Mouse (Mus musculus) left cerebral cortex, adult 11 months (tissue): ENCODE measurements around the gene Zfp810.
"Not testable (repeated sequence)": the region's sequence is repeated elsewhere in the genome, so short reads cannot be mapped to it uniquely, and the experiment has no call there.

Experiments used
- DNase-seq: peaks from one replicate; pipeline ENCODE4 v3.0.0; 2022; ENCODE audit warnings: low spot score

The Zfp810 gene

GRCm38 (mm10) chr9:22307156-22307919 is at the start of gene Zfp810:
TSS of gene Zfp810 (minus strand) at chr9:22307648.
- DNase-seq: peak; percentile 93

GRCm38 (mm10) chr9:22355919-22356318 is 48.5 kb upstream of the Zfp810 start:
- no peak for DNase-seq

- no peak for DNase-seq
These were observed 46.5 kb upstream of the Zfp810 start for GRCm38 (mm10) chr9:22353901-22354300.

GRCm38 (mm10) chr9:22353465-22353864 is 46.0 kb upstream of the Zfp810 start:
- DNase-seq: no peak

- DNase-seq: no peak
These were observed 32.9 kb upstream of the Zfp810 start for GRCm38 (mm10) chr9:22340331-22340730.

GRCm38 (mm10) chr9:22337217-22337616 is 29.8 kb upstream of the Zfp810 start:
- DNase-seq: no peak

- peak; percentile 61 for DNase-seq
These were observed 20.3 kb upstream of the Zfp810 start for GRCm38 (mm10) chr9:22327475-22328387.

- no peak for DNase-seq
These were observed 19.6 kb upstream of the Zfp810 start for GRCm38 (mm10) chr9:22327099-22327474.

GRCm38 (mm10) chr9:22324579-22324978 is 17.1 kb upstream of the Zfp810 start:
- DNase-seq: no peak

GRCm38 (mm10) chr9:22322381-22323211 is 15.1 kb upstream of the Zfp810 start:
- no peak for DNase-seq

- no peak for DNase-seq
These were observed 11.7 kb upstream of the Zfp810 start for GRCm38 (mm10) chr9:22319109-22319508.

- DNase-seq: not testable (repeated sequence)
These were observed 8.6 kb upstream of the Zfp810 start for GRCm38 (mm10) chr9:22316047-22316446.

GRCm38 (mm10) chr9:22314066-22314465 is 6.6 kb upstream of the Zfp810 start:
- DNase-seq: no peak

- DNase-seq: no peak
These were observed 5.8 kb upstream of the Zfp810 start for GRCm38 (mm10) chr9:22313218-22313617.

- DNase-seq: no peak
These were observed 2.2 kb upstream of the Zfp810 start for GRCm38 (mm10) chr9:22309651-22310050.

- not testable (repeated sequence) for DNase-seq
These were observed 443 bp upstream of the Zfp810 start for GRCm38 (mm10) chr9:22307920-22308262.

GRCm38 (mm10) chr9:22306726-22307125 is 722 bp downstream of the Zfp810 start:
- DNase-seq: no peak

- DNase-seq: no peak
These were observed 5.2 kb downstream of the Zfp810 start for GRCm38 (mm10) chr9:22302199-22302598.

GRCm38 (mm10) chr9:22278733-22279132 is 28.7 kb downstream of the Zfp810 start:
- no peak for DNase-seq

GRCm38 (mm10) chr9:22268886-22269285 is 38.6 kb downstream of the Zfp810 start:
- DNase-seq: no peak

- no peak for DNase-seq
These were observed 44.8 kb downstream of the Zfp810 start for GRCm38 (mm10) chr9:22262611-22263010.

GRCm38 (mm10) chr9:22261594-22261993 is 45.9 kb downstream of the Zfp810 start:
- no peak for DNase-seq
